Mouse (Mus musculus) adrenal gland, postnatal 10 days (tissue): ENCODE measurements around the gene Lypd5. TPM values are rescaled to one million over a fixed set of nuclear protein-coding genes. Genes with fewer than 3 reads are reported as not detected.

Experiments
- DNase-seq: peaks from one replicate; pipeline ENCODE4 v3.0.0; 2021; ENCODE audit warnings: mixed read lengths
- long read RNA-seq, 2 experiments: library from polyadenylated mRNA; stranded (forward); transcript quantifications; one replicate each; pipeline ENCODE4 v2.0.0; 2021
- total RNA-seq, 2 experiments: library from RNA; stranded (reverse); gene quantifications; 2 replicates each; pipeline ENCODE4 v1.2.3; 2021

Lypd5 gene
- total RNA-seq, result not detected
- long read RNA-seq, experiment 1, result 0 reads
- long read RNA-seq, experiment 2, result 0 reads

GRCm38 (mm10) chr7:24348896-24349295, at the start of gene Lypd5:
Lypd5 (plus strand) TSS chr7:24349196.
- no peak for DNase-seq

DNA sequence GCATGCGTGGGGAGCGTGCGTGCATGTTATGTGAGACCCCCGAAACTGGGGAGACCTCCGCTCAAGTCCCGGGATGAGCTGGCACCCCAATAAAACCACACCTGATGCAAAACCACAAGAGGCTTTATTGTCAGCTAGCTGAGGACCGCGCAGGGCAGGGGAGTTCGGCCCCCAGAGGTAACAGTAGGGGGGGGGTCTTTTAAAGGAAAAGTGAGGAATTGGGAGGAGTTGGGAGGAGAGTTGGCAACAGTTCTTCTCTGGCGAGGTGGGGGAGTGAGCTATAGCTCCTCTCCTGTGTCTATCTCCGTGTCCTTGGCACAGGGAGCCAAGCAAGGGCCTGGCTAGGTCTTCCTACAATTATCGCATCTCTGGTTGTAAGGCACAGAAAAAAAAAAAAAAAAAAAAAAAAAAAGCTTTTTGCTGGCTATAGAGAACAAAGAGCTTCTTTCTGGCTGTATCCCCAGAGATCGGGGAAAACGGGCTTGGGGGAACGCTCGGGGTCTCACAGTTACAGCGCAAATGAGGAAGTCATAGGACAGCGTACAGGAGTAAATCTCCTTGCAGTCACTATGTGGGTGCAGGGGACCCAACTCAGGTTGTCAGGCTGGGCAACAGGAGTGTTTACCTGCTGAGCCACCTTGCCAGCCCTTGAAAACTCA, 49.0 kb upstream of the Lypd5 start:
- DNase-seq, result peak; percentile 14

DNA sequence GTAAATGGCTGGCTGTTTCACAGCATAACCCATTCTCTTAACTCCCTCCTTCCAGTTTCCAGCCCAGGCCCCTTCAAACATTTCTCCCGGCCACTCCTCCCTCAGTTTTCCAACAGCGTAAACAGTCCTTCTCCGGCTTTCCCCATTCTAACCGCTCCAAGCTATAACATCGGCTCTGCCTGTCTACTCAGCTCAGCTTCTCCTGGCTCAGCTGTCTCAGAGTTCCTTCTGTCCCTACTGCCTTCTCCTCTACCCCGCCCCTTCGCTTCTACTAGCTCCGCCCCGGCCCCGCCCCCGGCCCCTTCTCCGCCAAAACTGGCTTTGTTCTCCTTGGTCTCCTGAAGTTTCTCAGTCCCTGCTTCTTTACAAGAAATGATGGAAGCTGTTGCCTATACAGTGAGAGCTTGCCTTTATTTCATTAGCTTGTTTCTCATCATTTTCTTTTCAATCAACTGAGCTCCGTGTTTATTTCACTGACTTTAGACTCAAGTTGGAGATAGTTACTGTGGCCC, 48.2 kb upstream of the Lypd5 start, which contains the start of gene Zfp61:
Gene Zfp61, minus strand, starts transcription at position 462 of the 512 bp plus-strand sequence.
- DNase-seq, result peak; percentile 66

GRCm38 (mm10) chr7:24315726-24316566, 33.0 kb upstream of the Lypd5 start:
- no peak for DNase-seq

- peak; percentile 94 for DNase-seq
These were observed 32.4 kb upstream of the Lypd5 start, which contains the start of gene Zfp94 for GRCm38 (mm10) chr7:24316567-24317092. Zfp94 (minus strand) TSS chr7:24316666.

DNA sequence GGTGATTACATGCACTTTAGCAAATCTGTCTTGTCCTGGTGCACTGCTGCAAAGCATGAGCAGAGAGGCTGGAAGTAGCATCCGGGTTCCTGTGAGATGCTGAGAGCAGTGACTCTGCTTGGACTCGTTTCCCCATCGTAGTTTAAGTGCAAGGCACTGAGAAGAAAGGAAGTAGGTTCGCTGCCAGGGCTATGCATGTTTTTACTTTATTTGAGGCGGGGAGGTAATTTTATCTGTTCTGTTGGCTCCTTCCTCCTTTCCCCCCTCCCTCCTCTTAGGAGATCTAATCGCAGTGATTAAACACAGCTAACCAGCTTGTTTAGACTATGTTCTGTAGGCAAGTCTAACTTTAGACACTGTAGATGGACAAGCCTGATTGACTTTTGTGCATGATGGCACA, 30.1 kb upstream of the Lypd5 start:
- no peak for DNase-seq

DNA sequence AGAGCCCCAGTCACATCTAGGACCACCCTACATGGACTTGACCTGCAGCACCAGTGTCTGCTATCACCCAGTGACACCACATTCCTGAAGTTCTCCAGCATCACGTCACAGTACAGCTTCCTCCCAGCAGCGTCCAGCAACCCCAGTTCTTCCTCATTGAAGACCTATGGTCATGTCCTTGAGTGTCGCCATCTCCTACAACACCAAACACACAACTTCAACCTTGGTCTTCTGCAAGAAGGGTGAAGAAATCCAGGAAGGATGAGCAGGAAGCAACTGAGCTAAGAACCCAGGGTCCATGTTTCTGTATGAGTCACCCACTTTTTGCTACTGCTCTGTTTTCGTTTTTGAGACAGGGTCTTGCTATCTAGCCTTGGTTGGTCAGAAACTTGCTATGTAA, 26.4 kb upstream of the Lypd5 start:
- no peak for DNase-seq

- DNase-seq, result peak; percentile 64
These were observed 23.8 kb upstream of the Lypd5 start for GRCm38 (mm10) chr7:24325197-24325596.

GRCm38 (mm10) chr7:24325675-24326128, 23.3 kb upstream of the Lypd5 start:
- DNase-seq, result peak; percentile 20

- DNase-seq, result no peak
These were observed 22.5 kb upstream of the Lypd5 start for GRCm38 (mm10) chr7:24326273-24327135.

DNA sequence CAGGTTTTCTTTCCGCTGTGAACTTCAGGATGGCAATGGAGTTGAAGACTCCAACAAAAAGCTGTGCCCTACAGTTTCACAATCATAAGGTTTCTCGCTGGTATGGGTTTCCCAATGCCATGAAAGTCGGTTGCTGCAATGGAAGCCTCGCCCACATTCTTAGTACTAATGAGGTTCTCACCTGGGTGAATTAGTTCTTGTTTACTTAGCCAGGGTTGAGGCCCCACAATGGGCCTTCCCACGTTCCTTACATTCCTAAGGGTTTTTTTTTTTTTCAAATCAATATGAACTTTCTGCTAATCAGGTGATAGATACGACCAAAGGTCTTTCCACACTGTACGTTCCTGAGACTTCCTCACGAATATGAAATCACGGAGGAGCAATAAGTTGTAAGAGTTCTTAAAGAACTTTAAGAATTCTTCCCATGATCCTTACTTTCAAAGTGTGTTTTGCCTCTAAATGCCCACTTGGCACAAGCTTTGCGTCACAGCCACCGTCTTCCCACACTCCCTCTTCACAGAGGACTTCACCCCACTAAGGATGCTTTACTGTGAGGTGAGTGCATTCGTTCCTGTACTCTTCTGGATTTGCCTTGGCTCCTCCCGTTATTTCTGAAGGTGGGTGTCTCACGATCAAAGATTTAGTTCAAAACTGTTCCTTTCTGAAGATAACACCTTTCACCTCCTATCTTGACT, 21.6 kb upstream of the Lypd5 start:
- no peak for DNase-seq

- peak; percentile 12 for DNase-seq
These were observed 15.6 kb upstream of the Lypd5 start, which contains the start of gene Tescl for GRCm38 (mm10) chr7:24333304-24333986. Tescl (minus strand) TSS chr7:24333936.

- peak; percentile 81 for DNase-seq
These were observed 13.2 kb upstream of the Lypd5 start for GRCm38 (mm10) chr7:24335699-24336309.

DNA sequence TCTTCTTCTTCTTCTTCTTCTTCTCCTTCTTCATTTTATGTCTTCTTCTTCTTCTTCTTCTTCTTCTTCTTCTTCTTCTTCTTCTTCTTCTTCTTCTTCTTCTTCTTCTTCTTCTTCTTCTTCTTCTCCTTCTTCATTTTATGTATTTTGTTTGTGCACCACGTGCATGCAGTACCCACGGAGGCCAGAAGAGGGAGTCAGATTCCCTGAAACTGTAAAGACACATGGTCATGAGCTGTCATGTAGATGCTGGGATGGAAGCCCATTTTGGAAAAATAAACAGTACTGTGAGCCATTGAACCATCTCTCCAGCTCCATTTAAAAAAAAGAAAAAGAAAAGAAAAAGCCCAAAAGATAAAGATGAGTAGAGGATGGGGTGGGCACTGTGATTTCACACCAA, 10.8 kb upstream of the Lypd5 start:
- no peak for DNase-seq

- DNase-seq, result no peak
These were observed 5.2 kb upstream of the Lypd5 start for GRCm38 (mm10) chr7:24343701-24344272.

DNA sequence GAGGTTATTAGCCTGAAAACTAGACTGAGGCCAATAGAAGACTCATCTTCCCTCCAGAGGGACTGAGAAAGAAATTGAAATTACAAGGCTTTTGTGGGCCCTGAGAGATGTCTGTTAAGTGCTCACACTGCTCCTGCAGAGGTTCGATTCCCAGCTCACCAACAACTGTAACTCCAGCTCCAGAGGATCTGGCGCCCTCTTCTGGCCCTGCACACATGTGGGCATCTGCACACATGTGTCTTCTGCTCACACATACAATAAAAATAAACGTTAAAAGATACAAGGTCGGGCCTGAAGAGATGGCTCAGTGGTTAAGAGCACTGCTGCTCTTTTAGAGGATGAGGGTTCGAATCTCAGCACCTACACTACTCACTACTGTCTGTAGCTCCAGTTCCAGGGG, 2.6 kb upstream of the Lypd5 start:
- DNase-seq, result no peak

DNA sequence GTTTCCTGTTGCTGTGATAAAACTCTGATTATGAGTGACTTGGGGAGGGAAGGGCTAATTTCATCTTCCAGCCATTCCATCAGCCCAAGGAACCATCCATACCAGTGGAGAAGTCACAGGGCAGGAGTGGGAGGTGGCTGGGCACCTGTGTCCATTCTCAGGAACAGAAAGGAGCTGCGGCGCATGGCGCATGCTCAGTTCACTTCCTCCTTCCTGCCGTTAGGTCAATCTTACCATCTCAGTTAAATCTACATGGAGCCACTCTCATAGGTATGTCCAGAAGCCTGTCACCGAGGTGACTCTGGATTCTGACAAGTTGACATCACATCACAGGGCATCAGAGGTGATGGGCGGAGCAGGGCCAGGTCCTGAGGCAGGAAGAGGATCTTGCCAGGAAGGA, 6.7 kb downstream of the Lypd5 start:
- no peak for DNase-seq

GRCm38 (mm10) chr7:24356081-24356480, 7.1 kb downstream of the Lypd5 start:
- DNase-seq, result peak; percentile 42

- no peak for DNase-seq
These were observed 8.9 kb downstream of the Lypd5 start for GRCm38 (mm10) chr7:24357899-24358298.

- DNase-seq, result peak; percentile 76
These were observed 10.3 kb downstream of the Lypd5 start for GRCm38 (mm10) chr7:24359269-24359668.
